Mouse (Mus musculus) stomach, postnatal 0 days (tissue): ENCODE data around the gene Cobll1.

Source experiments
- CTCF ChIP-seq: IDR thresholded peaks from 2 replicates; pipeline ENCODE4 v1.5.1; 2016; ENCODE audit warnings: antibody characterized with exemption, low read depth, mild to moderate bottlenecking, moderate library complexity
- EP300 ChIP-seq: optimal IDR thresholded peaks from 2 replicates; pipeline ENCODE3; 2016; ENCODE audit warnings: antibody characterized with exemption

DNA sequence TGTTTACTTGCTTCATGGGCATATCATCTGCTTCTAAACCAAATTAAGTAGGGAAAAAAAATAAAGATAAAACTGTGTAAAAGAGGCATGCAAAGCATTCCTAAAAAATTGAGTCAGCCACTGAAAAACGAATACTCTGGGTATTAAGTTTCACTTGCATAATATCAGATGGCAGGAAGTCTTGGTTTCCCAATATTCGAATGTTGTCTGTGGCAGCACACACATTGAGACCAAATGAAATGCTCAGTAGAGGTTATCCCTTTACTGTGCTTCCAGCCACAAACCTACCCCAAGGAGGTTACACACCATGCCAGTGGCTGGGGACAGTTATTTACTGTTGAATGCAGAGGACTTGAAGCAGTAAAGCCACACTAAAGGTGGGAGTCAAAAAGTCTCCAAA is 119.1 kb downstream of the Cobll1 start:
- TF ChIP-seq CTCF (no peak), EP300 (no peak)
